Mouse (Mus musculus) testis, adult 2 months (tissue): ENCODE results near the gene Tnr. TPM values are rescaled to one million over a fixed set of nuclear protein-coding genes. Genes with fewer than 3 reads are reported as not detected.

ENCODE experiments used
- H3K27ac ChIP-seq: fragments of 200-500 bp; 2 replicates; pipeline ENCODE4 v1.5.1; 2012; ENCODE audit warnings: low read depth, low read length; ENCODE audit not compliant: control insufficient read depth, insufficient read depth
- H3K27me3 ChIP-seq: fragments of 200-500 bp; 2 replicates; pipeline ENCODE4 v1.6.1; 2012; ENCODE audit warnings: mild to moderate bottlenecking, low read length, moderate library complexity; ENCODE audit not compliant: control insufficient read depth, insufficient read depth
- H3K36me3 ChIP-seq: fragments of 200-500 bp; 2 replicates; pipeline ENCODE4 v1.6.1; 2012; ENCODE audit warnings: mild to moderate bottlenecking, low read length; ENCODE audit not compliant: control insufficient read depth, insufficient read depth
- H3K4me1 ChIP-seq: fragments of 200-500 bp; 2 replicates; pipeline ENCODE4 v1.6.1; 2012; ENCODE audit warnings: low read length; ENCODE audit not compliant: control insufficient read depth, insufficient read depth
- H3K4me3 ChIP-seq: fragments of 200-500 bp; 2 replicates; pipeline ENCODE4 v1.5.1; 2012; ENCODE audit warnings: low read depth, mild to moderate bottlenecking, low read length, moderate library complexity, mixed read lengths; ENCODE audit not compliant: control insufficient read depth
- CTCF ChIP-seq: fragments of 200-500 bp; IDR thresholded peaks from 2 replicates; pipeline ENCODE4 v1.5.1; 2012; ENCODE audit warnings: low read depth, mild to moderate bottlenecking, inconsistent platforms, low read length, moderate library complexity; ENCODE audit not compliant: control insufficient read depth, insufficient read depth, insufficient replicate concordance
- POLR2A ChIP-seq: fragments of 200-500 bp; IDR thresholded peaks from 2 replicates; pipeline ENCODE4 v1.6.1; 2012; ENCODE audit warnings: low read depth, mild to moderate bottlenecking, inconsistent platforms, low read length, moderate library complexity; ENCODE audit not compliant: control insufficient read depth
- polyA plus RNA-seq: library from polyadenylated mRNA; depleted of rRNA; stranded (reverse); fragments of >200 nt; gene quantifications from 2 replicates; pipeline ENCODE4 v1.2.3, GENCODE M21; 2012

Gene Tnr
- polyA plus RNA-seq, 1 experiment, result 0.05 TPM

- H3K4me3 ChIP-seq, result no peak overlapping the region
- H3K27me3 ChIP-seq, result no peaks in the 10 kb centered on the region
- H3K36me3 ChIP-seq, result no peaks in the 10 kb centered on the region
- TF ChIP-seq CTCF (no peak), POLR2A (no peak)
- H3K27ac ChIP-seq, result no peak overlapping the region
- no peaks in the 10 kb centered on the region for H3K4me1 ChIP-seq
Measured at GRCm38 (mm10) chr1:159747969-159748368, 224.4 kb downstream of the Tnr start.

DNA sequence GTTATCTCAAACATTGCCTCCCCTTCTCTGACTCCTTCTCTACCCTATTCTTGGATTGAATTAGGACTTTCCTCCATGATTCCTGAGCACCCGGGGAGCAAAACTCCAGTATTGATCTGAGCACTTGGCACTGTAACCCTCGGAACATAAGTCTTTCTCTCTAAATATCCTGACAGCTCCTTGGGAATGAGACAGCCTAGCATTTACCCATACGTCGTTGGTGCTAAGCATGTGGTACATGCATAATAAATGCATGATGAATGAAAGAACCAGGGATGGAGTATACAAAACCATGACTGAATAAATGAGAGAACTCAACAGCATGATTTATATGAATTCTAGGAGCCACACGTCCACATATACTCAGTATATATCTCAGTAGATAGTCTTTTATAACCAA, 226.8 kb downstream of the Tnr start:
- no peak overlapping the region for H3K27ac ChIP-seq
- TF ChIP-seq CTCF, result no peak
- no peak for TF ChIP-seq POLR2A
- H3K36me3 ChIP-seq, result no peaks in the 10 kb centered on the region
- no peak overlapping the region for H3K4me3 ChIP-seq
- no peaks in the 10 kb centered on the region for H3K4me1 ChIP-seq
- H3K27me3 ChIP-seq, result no peaks in the 10 kb centered on the region

DNA sequence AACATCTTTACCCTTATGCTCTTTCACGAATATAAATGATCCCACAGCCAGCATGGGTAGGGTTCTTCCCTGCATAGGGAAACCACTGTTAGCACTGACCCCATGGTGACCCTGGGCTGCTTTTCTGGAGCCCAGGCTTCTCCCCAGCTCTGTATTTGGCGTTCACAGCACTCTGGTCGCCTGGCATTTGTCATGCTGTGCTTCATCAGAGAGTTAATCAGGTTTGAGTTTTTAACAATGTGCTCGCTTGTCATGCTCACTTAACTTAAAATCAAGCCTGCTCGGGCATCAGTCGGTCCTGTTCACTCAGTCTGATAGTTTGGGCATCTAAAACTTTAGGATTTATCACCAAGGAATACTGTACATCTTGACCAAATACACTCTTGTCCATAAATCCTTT, 227.3 kb downstream of the Tnr start:
- TF ChIP-seq CTCF (no peak), POLR2A (no peak)
- H3K27me3 ChIP-seq, result no peaks in the 10 kb centered on the region
- H3K4me1 ChIP-seq, result no peaks in the 10 kb centered on the region
- no peak overlapping the region for H3K27ac ChIP-seq
- no peaks in the 10 kb centered on the region for H3K36me3 ChIP-seq
- no peak overlapping the region for H3K4me3 ChIP-seq

DNA sequence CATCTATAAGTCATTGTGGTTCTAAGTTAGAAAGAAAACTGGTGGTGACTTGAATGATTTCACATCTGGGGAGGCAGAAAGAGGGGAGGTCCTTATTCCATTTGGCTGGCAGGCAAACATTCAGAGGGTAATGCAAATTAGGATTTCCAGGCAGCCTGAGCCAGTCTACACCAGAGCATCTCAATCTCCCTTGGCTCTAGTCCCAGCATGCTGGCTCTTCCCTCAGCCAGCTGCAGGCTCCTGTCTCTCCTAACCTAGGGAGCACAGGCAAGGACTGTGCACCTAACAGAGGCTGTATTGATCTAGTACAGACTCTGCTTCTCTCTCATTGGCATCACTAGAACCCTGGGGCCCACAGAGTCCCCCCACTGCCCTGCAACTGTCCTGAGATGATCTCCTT, 237.4 kb downstream of the Tnr start:
- TF ChIP-seq POLR2A (no peak), CTCF (no peak)

DNA sequence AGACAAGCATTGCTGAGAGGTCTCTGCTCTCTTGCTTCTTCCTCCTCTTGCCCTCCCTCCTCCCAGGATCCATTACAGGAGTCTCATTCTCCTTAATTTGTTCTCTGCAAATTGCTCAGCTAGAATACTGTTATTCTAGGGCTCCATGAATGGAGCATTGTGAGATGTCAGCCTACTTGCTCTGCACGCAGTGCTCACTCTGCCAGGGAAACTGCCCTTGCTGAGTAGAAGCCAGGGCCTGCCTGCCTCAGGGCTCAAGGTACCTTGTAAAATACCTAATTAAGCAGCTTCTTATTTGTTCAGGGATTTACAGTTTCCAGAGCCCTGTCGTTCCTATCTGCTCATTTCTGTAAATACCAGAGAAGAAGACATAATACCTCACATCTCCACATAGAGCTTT, 240.3 kb downstream of the Tnr start:
- H3K4me3 ChIP-seq, result no peak overlapping the region
- H3K36me3 ChIP-seq, result no peaks in the 10 kb centered on the region
- H3K27me3 ChIP-seq, result no peaks in the 10 kb centered on the region
- no peak overlapping the region for H3K27ac ChIP-seq
- H3K4me1 ChIP-seq, result no peaks in the 10 kb centered on the region
- no peak for TF ChIP-seq POLR2A
- TF ChIP-seq CTCF, result no peak

More for the DNA sequence above, 237.4 kb downstream of the Tnr start:
- Histone ChIP-seq H3K4me3 (no peak overlapping the region), H3K36me3 (no peaks in the 10 kb centered on the region), H3K4me1 (no peaks in the 10 kb centered on the region), H3K27ac (no peak overlapping the region), H3K27me3 (no peaks in the 10 kb centered on the region)

GRCm38 (mm10) chr1:159764897-159765296, 241.3 kb downstream of the Tnr start:
- Histone ChIP-seq H3K4me3 (no peak overlapping the region), H3K36me3 (no peaks in the 10 kb centered on the region), H3K27me3 (no peaks in the 10 kb centered on the region), H3K4me1 (no peaks in the 10 kb centered on the region), H3K27ac (no peak overlapping the region)
- TF ChIP-seq CTCF (no peak), POLR2A (no peak)

DNA sequence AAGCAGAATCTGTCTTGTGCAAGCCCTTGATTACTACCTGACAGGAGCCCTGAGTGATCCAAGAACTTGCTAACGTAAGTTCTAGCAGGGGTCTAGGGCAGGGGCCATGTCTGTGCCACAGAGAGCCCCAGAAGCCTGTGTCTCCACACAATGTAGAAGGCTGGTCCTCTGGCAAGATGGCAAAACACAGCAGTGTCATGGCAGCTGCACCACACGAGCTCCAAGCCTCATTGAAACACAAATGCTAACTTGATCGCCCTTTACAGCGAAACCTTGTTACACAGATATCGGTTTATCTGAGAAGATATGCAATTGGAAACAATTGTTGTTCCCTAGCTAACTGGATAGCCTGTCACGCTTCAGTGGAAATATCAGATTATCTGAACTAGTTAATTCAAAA, 246.4 kb downstream of the Tnr start:
- H3K4me3 ChIP-seq, result no peak overlapping the region
- no peaks in the 10 kb centered on the region for H3K27me3 ChIP-seq
- TF ChIP-seq POLR2A (no peak), CTCF (no peak)
- H3K4me1 ChIP-seq, result no peaks in the 10 kb centered on the region
- H3K27ac ChIP-seq, result no peak overlapping the region
- no peaks in the 10 kb centered on the region for H3K36me3 ChIP-seq

GRCm38 (mm10) chr1:159773671-159774070, 250.1 kb downstream of the Tnr start:
- TF ChIP-seq CTCF (no peak), POLR2A (no peak)
- H3K4me3 ChIP-seq, result no peak overlapping the region
- H3K4me1 ChIP-seq, result no peaks in the 10 kb centered on the region
- no peaks in the 10 kb centered on the region for H3K27me3 ChIP-seq
- H3K36me3 ChIP-seq, result no peaks in the 10 kb centered on the region
- no peak overlapping the region for H3K27ac ChIP-seq
